Mouse (Mus musculus) spleen, postnatal 10 days (tissue): ENCODE data around the gene Lamc3.

ENCODE experiments used
- DNase-seq, 2 experiments: peaks; one replicate each; pipeline ENCODE4 v3.0.0; 2021 to 2022; ENCODE audit warnings: low spot score in 2 of 2

The Lamc3 gene

DNA sequence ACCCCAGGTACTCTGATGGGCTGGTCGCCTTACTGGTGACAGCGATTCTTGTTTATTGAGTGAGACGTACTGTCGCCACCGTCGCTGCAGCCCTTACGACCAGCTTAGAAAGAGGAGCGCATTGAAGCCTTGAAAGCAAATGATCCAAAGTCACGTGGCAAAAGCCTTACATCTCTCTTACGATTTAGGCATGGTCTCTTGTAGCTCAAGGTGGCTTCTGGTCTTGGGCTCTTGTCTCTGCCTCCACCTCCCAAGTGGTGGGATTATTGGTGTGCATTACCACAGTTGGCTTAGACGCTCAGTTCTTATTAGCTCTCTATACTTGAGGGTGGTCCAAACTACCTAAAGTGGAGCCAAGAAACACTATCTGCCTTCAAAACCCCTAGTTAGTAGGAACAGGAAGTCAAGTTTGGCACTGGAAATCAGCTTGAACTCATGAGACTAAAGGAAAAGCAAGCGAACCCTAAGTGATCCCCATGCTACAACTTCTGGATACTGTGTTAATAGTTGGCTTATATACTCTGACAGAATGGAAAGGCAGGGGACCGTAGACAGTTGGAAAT lies 87.8 kb downstream of the Lamc3 start:
- no peak for DNase-seq

DNA sequence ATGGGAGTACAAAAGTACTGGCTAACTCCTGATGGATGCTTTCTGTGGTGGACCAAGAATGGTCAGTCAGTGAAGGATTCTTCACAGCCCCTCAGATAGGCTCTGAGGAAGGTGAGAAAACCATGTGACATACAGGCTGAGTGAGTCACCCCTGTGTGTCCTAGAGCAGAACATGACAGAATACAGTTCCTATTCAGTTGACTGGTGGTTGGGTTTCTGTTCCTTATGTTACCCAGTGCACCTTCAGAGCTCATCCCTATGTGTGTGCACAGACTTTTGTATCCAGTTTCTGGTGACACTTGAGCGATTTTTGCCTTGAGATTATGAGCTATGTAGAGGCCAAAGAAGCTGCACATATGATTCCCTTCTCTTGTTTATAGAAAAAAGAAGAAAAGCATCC lies 100.7 kb downstream of the Lamc3 start:
- no peak for DNase-seq

- no peak for DNase-seq
Measured at GRCm38 (mm10) chr2:31990961-31991360, 103.9 kb downstream of the Lamc3 start.

- DNase-seq: no peak
Measured at GRCm38 (mm10) chr2:31994896-31995295, 107.8 kb downstream of the Lamc3 start.

GRCm38 (mm10) chr2:31996060-31996459 lies 109.0 kb downstream of the Lamc3 start:
- no peak for DNase-seq
